Mouse (Mus musculus) frontal cortex, adult 2 months (tissue): ENCODE measurements around the gene Tes. TPM values are rescaled to one million over a fixed set of nuclear protein-coding genes. Genes with fewer than 3 reads are reported as not detected.
A peak's percentile ranks its signal among the peaks of the same experiment; 100 is the strongest.

ENCODE experiments used
- DNase-seq, 2 experiments: peaks; one replicate each; pipeline ENCODE4 v3.0.0; 2022; ENCODE audit warnings: low spot score in 1 of 2; ENCODE audit errors: extremely low spot score in 1 of 2
- polyA plus RNA-seq: library from polyadenylated mRNA; depleted of rRNA; stranded (reverse); fragments of >200 nt; gene quantifications from 2 replicates; pipeline ENCODE4 v1.2.3, GENCODE M21; 2012; rRNA removed

The Tes gene
- polyA plus RNA-seq, 1 experiment: 5.7 TPM

DNA sequence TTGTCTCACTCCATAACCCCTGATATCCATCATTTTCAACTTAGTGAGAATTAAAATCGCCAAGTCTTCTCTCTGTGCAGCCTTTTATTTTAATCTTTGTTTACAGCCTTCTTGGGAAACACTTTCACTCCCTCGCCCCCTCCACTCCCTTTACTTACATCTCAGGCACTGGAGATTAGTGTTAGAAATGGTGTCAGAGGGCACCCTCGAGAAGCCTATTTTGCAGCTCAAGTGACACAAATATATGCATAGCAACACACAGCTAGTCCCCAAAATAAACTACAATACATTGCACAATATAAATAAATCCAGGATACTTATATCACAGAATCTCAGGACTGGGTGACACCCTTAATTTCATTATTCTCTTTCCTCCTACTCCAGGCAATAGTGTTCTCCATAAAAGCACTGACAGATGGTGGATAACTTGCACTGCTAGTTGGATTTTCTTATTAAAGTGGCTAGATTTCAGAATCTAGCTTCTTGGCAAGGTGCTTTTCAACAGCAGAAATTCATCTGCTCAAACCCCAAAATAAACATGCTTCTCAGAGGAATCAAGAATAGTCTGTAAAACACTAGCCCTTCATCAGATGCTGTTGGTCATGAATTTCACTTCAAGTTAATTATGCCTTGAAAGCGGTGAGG, 86.2 kb downstream of the Tes start:
- DNase-seq: peak; percentile 44 to 68

DNA sequence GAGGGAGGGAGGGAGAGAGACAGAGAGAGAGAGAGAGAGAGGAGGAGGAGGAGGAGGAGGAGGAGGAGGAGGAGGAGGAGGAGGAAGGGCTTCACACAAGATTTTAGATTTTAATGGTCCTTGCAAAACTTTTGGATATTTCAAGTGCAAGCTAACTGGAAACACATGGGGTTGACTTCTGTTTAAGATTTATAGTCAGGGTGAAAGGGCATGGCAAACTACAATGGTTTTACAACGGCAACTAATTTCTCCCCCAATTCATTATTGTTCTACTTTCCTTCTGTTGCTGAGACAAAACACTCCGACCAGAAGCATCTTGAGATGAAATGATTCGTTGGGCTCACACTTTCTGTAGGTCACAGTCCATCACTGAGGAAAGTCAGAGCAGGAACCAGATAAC, 87.6 kb downstream of the Tes start:
- DNase-seq: no peak

Other genes starting within 250 kb of the Tes start
- 0.14 TPM in 1 of 2 replicates, not detected in the other for gene Tfec, start 166.7 kb upstream of the Tes start, polyA plus RNA-seq
- 22.5 and 29.9 TPM in 2 replicates for gene Cav2, start 216.0 kb downstream of the Tes start, polyA plus RNA-seq
- 27.3 and 29.5 TPM in 2 replicates for gene Cav1, start 241.2 kb downstream of the Tes start, polyA plus RNA-seq